Mouse (Mus musculus) layer of hippocampus, adult 6 months (tissue): ENCODE results near the gene Olfr1080. TPM values are rescaled to one million over a fixed set of nuclear protein-coding genes. Genes with fewer than 3 reads are reported as not detected.

ENCODE experiments used
- long read RNA-seq, 2 experiments: library from polyadenylated mRNA; unstranded; transcript quantifications; one replicate each; pipeline ENCODE4 v2.0.0; 2019 to 2020
- polyA plus RNA-seq: library from polyadenylated mRNA; unstranded; fragments of <200 nt; fragmentation: Nextera tagmentation; gene quantifications from 2 replicates; pipeline ENCODE4 v1.2.3, GENCODE M21; 2021

Olfr1080 gene
- not detected in 2 replicates for polyA plus RNA-seq
- long read RNA-seq, experiment 1, result 0 reads
- long read RNA-seq, experiment 2, result 0 reads

GRCm38 (mm10) chr2:86558135-86558534 is at the start of gene Olfr1080:
Gene Olfr1080, minus strand, starts transcription at chr2:86558235.

DNA sequence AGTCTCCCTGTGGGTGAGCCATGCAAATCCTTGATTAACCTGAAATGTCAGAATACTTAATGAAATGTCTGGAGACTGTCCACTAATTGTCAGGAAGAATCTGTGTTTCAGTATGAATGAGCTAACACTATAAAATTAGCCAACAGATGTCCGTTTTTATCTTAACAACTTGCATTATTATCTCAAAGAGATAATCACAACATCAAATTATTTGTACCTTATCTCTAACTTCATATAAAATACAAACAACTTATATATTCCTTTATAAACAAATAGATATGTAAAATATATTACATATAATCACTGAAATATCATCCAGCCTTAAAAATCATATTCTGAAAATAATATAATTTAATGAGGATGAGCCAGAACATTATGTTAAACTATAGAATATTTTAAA is 40.8 kb upstream of the Olfr1080 start, which contains the start of gene Olfr1082:
Gene Olfr1082 (minus strand): TSS at position 101 of the 400 bp plus-strand sequence.

DNA sequence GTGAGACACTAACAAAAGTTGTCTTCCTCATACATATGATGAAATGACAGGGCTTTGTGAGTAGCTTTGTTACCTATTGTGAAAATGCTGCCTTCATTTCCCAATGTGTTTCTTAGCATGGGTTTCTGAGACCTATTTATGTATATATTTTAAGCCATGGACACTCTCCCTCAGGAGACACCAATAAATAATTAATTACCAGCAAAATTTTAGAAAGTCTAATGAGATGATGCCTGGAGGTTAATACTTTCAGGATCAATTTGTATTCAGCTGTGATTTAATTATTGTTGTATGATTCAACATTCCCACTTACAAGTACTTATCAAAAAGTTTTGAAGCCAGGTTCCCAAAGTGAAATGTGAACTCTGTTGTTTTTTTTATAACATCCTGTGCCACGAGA is 15.7 kb downstream of the Olfr1080 start, which contains the start of gene Olfr1079:
Gene Olfr1079 (minus strand): TSS at position 101 of the 400 bp plus-strand sequence.

GRCm38 (mm10) chr2:86508161-86508560 is 49.9 kb downstream of the Olfr1080 start, which contains the start of gene Olfr1076:
Gene Olfr1076, plus strand, starts transcription at chr2:86508461.

Other genes with a start within 250 kb of the Olfr1080 start
- not detected in 2 replicates for gene Olfr1053, start 243.0 kb downstream of the Olfr1080 start, polyA plus RNA-seq
- gene Olfr1054, start 222.8 kb downstream of the Olfr1080 start, polyA plus RNA-seq, result not detected in 2 replicates
- gene Olfr1055, start 208.0 kb downstream of the Olfr1080 start, polyA plus RNA-seq, result not detected in 2 replicates
- not detected in 2 replicates for gene Olfr1056, start 195.8 kb downstream of the Olfr1080 start, polyA plus RNA-seq
- gene Olfr1057, start 179.8 kb downstream of the Olfr1080 start, polyA plus RNA-seq, result not detected in 2 replicates
- gene Olfr1058, start 169.7 kb downstream of the Olfr1080 start, polyA plus RNA-seq, result not detected in 2 replicates
- gene Olfr1061, start 144.2 kb downstream of the Olfr1080 start, polyA plus RNA-seq, result not detected in 2 replicates
- not detected in 2 replicates for gene Olfr1062, start 131.5 kb downstream of the Olfr1080 start, polyA plus RNA-seq
- not detected in 2 replicates for gene Olfr1065, start 107.6 kb downstream of the Olfr1080 start, polyA plus RNA-seq
- not detected in 2 replicates for gene Olfr1066, start 102.0 kb downstream of the Olfr1080 start, polyA plus RNA-seq
- gene Olfr228, start 70.8 kb downstream of the Olfr1080 start, polyA plus RNA-seq, result not detected in 2 replicates
- not detected in 2 replicates for gene Olfr1076, start 49.8 kb downstream of the Olfr1080 start, polyA plus RNA-seq
- gene Olfr1079, start 15.8 kb downstream of the Olfr1080 start, polyA plus RNA-seq, result not detected in 2 replicates
- gene Olfr1082, start 40.7 kb upstream of the Olfr1080 start, polyA plus RNA-seq, result not detected in 2 replicates
- not detected in 2 replicates for gene Olfr1084, start 81.5 kb upstream of the Olfr1080 start, polyA plus RNA-seq
- not detected in 2 replicates for gene Olfr1085, start 103.8 kb upstream of the Olfr1080 start, polyA plus RNA-seq
- not detected in 2 replicates for gene Olfr1086, start 121.9 kb upstream of the Olfr1080 start, polyA plus RNA-seq
- gene Olfr1087, start 140.2 kb upstream of the Olfr1080 start, polyA plus RNA-seq, result not detected in 2 replicates
- gene Olfr1089, start 175.5 kb upstream of the Olfr1080 start, polyA plus RNA-seq, result not detected in 2 replicates
- gene Olfr1090, start 200.8 kb upstream of the Olfr1080 start, polyA plus RNA-seq, result not detected in 2 replicates
- gene Olfr1093, start 224.2 kb upstream of the Olfr1080 start, polyA plus RNA-seq, result not detected in 2 replicates